Mouse (Mus musculus) spleen, adult 12 weeks (tissue): ENCODE data around the gene Ttll7.

ENCODE experiments used
- DNase-seq: peaks from one replicate; pipeline ENCODE4 v3.0.0; 2022; ENCODE audit warnings: low spot score

Ttll7 gene

DNA sequence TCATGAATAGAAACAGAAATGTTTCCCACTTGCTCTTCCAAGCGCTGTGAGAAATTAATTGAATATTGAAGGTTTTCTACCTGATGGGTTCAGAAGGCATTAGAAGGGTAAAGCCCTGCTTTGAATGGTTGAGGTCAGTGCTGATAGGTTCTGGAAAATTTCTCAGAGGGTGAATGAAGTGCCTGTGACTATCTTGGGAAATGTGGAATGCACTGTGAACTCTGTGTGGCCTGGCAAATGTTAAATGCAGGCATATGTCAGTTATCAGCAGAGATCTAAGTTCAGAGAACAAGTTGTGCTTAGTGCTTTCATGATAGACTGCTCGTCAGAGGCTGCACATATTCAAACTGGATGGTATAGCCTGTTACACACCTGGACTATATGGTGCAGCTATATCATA is 147.0 kb downstream of the Ttll7 start:
- no peak for DNase-seq

DNA sequence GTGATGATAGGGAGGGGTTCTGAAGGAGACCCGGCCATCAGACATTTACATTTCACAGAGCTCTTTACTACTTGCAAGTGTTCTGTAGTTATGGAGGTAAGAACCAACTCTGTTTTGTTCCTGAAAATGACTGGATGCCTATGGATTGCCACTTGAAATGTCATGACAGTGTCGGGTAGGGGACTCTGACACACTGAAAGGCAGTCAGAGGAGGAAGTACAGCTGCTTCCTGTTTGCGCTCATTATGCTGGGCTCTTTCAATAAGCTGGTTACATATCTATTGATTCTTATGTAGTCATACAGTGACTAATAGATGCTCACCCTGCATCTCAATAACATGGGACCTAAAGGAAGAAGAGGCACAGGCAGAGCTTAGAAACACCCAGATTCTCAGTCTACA is 148.8 kb downstream of the Ttll7 start:
- no peak for DNase-seq

GRCm38 (mm10) chr3:147001557-147001956 is 149.4 kb downstream of the Ttll7 start:
- DNase-seq = no peak

DNA sequence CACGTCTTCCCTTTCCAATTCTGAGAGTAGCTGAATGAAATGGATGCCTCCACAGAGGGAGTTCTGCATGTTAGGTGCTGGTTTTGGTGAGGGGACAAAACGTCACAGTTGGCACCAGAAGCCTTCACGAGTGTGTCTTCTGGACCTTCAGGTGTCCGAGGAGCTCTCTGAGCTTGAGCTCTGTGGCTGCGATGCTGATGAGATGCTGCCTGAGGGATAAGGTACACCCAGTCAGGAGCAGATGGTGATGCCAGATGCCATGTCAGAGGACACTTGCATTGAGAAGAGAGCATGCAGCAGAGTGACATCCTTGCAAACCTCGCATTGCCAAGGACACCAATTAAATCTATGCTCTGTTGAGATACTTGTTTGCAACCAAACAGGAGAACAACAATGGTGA is 164.3 kb downstream of the Ttll7 start:
- DNase-seq = no peak

DNA sequence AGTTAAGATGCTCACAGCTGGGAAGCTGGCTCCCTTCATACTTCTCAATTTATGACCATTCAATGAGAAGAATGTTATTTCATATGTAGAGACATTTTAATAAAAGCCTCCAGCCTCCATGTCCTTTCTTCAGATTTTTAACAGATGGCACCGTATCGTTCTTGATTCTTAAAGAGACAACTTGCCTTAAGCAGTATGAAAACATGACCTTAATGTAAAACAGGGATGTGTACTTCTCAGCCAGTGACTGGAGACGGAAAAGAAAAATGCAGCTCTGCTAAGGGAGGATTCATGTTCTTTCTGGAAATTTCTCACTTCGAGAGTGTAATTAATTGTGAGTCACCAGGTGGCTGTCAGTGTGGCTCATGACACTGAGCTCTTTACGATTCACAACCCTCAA is 167.3 kb downstream of the Ttll7 start:
- DNase-seq = no peak

- no peak for DNase-seq
Measured at GRCm38 (mm10) chr3:147026248-147026647, 174.1 kb downstream of the Ttll7 start.

GRCm38 (mm10) chr3:147028382-147028781 is 176.2 kb downstream of the Ttll7 start:
- DNase-seq = no peak

DNA sequence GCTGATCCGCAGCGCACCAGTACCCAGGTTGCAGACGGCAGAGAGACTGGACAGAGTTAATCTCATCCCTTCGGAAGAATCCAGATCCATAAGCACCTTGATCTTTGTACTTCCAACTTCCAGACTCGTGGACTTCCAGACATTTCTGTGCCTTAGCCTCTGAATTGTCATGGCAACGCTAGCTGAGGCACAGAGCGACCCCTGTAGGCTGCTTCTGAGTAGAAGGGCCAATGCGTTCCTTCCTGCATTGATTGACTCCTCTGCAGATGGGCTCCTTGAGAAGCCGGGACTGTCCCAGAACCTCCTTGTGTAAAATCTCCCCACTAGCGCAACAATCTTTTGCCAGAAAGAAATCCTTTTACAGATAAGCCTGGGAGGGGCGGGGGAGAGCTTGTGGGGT is 177.6 kb downstream of the Ttll7 start:
- no peak for DNase-seq

DNA sequence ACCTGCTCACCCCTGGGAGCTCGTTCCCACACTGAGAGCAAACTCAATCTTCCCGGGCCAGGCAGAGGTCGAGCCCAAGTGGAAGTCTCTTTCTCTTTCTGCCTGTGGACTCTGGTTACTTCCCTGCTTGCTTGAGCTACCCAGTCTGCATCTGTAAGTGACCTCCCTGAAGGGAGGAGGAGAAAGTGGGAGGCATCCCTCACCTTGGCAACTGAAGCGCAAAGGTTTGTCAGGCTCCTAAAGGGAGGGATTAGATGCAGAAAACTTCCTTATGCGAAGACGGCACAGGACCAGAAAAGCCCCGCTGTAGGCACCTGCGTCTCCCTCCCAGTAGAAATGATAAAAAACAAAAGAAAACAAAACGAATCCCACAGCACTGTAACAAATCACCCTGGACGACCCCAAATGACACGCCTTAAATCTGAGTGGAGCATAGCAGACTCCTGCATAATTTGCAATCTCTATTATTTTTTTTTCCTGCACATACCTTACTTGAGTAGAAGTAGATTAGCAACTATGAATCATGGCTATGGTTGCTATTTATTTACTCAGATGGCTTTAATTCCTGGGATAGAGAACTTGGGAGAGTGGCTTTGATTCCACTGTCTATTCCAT is 178.2 kb downstream of the Ttll7 start:
- no peak for DNase-seq
